22 mouse cellular contexts compared by ENCODE assay signal in the genomic region with DNA sequence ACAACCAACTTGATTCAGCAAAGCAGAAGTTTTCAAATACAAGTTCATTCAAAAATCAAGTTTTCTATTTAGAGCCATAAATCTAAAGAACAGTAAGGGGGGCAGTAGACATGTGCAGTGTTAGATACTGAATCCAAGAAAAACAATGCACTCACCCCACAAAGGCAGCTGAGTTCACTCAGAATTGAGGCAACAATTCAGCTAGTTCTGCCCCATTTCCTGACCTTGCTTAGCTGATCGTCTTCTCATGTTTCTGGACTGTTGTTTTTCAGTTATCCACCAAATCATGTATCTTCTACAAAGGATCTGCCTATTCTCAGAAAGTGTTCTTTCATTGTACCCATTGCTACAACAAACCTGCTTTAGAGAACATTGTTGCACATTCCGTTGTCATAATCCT. TPM values are rescaled to one million over a fixed set of nuclear protein-coding genes. Genes with fewer than 3 reads are reported as not detected.
A peak's percentile ranks its signal among the peaks of the same experiment; 100 is the strongest.
DNase-seq lines count a peak whose midpoint lies in the region; ATAC-seq and TF ChIP-seq lines count a peak whose summit lies in the region.
"Had no signal": no experiment of that assay in that cellular context is flagged by ENCODE, and none has a peak within 500 bp of the region (broad histone marks: within the 10 kb centered on the region; RNA-seq: fewer than 3 reads in every experiment).

No protein-coding gene starts in this region.

- H3K9me3 ChIP-seq in kidney, postnatal 0 days (replicated peaks; ENCODE audit: low read length): no peaks in the 10 kb centered on the region
- H3K9me3 ChIP-seq: embryonic facial prominence, embryonic 10.5 days; hindbrain, embryonic 12.5 days had no signal

- no peaks in the 10 kb centered on the region for H3K36me3 ChIP-seq in kidney, adult 2 months (ENCODE audit: control insufficient read depth, insufficient read depth, low read length)
- no peaks in the 10 kb centered on the region for H3K36me3 ChIP-seq in kidney, postnatal 0 days (ENCODE audit: insufficient read depth, low read length)
- H3K36me3 ChIP-seq: embryonic facial prominence, embryonic 10.5 days; forebrain, embryonic 10.5 days; hindbrain, embryonic 12.5 days had no signal

- TF ChIP-seq CTCF in kidney, adult 2 months (conservative IDR thresholded peaks at IDR 0.05; ENCODE audit: insufficient read depth, insufficient read length, low read depth, low read length): no peak
- TF ChIP-seq CTCF in kidney, postnatal 0 days (IDR thresholded peaks at IDR 0.05; ENCODE audit: low read depth): no peak

- DNase-seq in kidney, adult 2 months: peak; percentile 0
- no peak for DNase-seq in kidney, adult 11 months
- peak; percentile 62 for DNase-seq in kidney, postnatal 0 days (ENCODE audit: low spot score)
- DNase-seq in kidney, postnatal 36 days: no peak
- DNase-seq in NIH3T3 (ENCODE audit: low read depth): peak; percentile 53
- peak; percentile 5 for DNase-seq in kidney, postnatal 14 days
- DNase-seq: adrenal gland, adult 8-10 months; adrenal gland, postnatal 36 days; cerebellum, adult 2 months; cerebellum, postnatal 10 days; gastrocnemius, postnatal 36 days; heart, adult 18-20 months; heart, postnatal 4 days had no signal

- H3K27ac ChIP-seq in kidney, adult 2 months (ENCODE audit: insufficient read depth, low read depth, low read length): no peak overlapping the region
- no peak overlapping the region for H3K27ac ChIP-seq in kidney, postnatal 0 days
- H3K27ac ChIP-seq: embryonic facial prominence, embryonic 10.5 days; forebrain, embryonic 10.5 days; hindbrain, embryonic 12.5 days; hindbrain, postnatal 0 days had no signal

- no peak overlapping the region for H3K4me2 ChIP-seq in kidney, postnatal 0 days (ENCODE audit: low read length)
- H3K4me2 ChIP-seq: heart, embryonic 11.5 days; hindbrain, embryonic 12.5 days had no signal

- no peak for TF ChIP-seq POLR2A in kidney, adult 2 months (IDR thresholded peaks at IDR 0.05; ENCODE audit: low read depth, low read length)

- H3K27me3 ChIP-seq in kidney, adult 2 months (replicated peaks; ENCODE audit: control insufficient read depth, insufficient read depth, low read length): no peaks in the 10 kb centered on the region
- H3K27me3 ChIP-seq in kidney, postnatal 0 days (ENCODE audit: insufficient read depth, low read length): no peaks in the 10 kb centered on the region
- H3K27me3 ChIP-seq: CH12.LX; hindbrain, embryonic 12.5 days had no signal

- no peaks in the 10 kb centered on the region for H3K4me1 ChIP-seq in kidney, adult 2 months (ENCODE audit: control insufficient read depth, insufficient read depth, low read length)
- no peaks in the 10 kb centered on the region for H3K4me1 ChIP-seq in kidney, postnatal 0 days (replicated peaks; ENCODE audit: insufficient read depth, low read length)
- H3K4me1 ChIP-seq: embryonic facial prominence, embryonic 10.5 days; forebrain, embryonic 10.5 days; hindbrain, embryonic 12.5 days had no signal

- H3K9ac ChIP-seq in kidney, postnatal 0 days (ENCODE audit: low read depth, low read length): no peak overlapping the region
- H3K9ac ChIP-seq: hindbrain, embryonic 12.5 days had no signal

- no peak overlapping the region for H3K4me3 ChIP-seq in kidney, adult 2 months (ENCODE audit: insufficient read depth, low read depth, low read length)
- H3K4me3 ChIP-seq in kidney, postnatal 0 days (replicated peaks; ENCODE audit: low read depth, low read length): no peak overlapping the region
- H3K4me3 ChIP-seq: embryonic facial prominence, embryonic 10.5 days; erythroblast, embryonic 14.5 days; forebrain, embryonic 10.5 days; hindbrain, embryonic 12.5 days had no signal

- ATAC-seq in kidney, postnatal 0 days (replicated peaks; ENCODE audit: low FRiP score, low read depth): no peak
- ATAC-seq in erythroblast, adult 5-6 weeks (replicated peaks; ENCODE audit: low FRiP score, poor library complexity, severe bottlenecking): no peak
- ATAC-seq: forebrain, embryonic 14.5 days; hindbrain, postnatal 0 days had no signal

- WGBS in kidney, adult 2 months: 39% methylated on average over 2 of the region's 2 CpGs
- 55% methylated on average over 2 of the region's 2 CpGs for WGBS in kidney, postnatal 0 days

RNA-seq across cellular contexts. Expression of gene Col4a6, which starts 58.6 kb away (rescaled TPM):
- 1.2 and 1.9 TPM in 2 replicates for polyA plus RNA-seq in kidney, adult 2 months (2012; rRNA removed)
- polyA plus RNA-seq in kidney, postnatal 0 days (2015; fragmentation: Nextera tagmentation; extraction: Ambion mirVana): 2.0 and 2.3 TPM in 2 replicates
- not detected in 2 replicates for total RNA-seq in erythroblast, adult 5-6 weeks (2015; ENCODE audit: low replicate concordance)
- not detected in 2 replicates for total RNA-seq in erythroblast, adult 5-6 weeks (2017; ENCODE audit: low replicate concordance)
- polyA plus RNA-seq: erythroblast, embryonic 14.5 days had no signal

RNA-seq across cellular contexts. Expression of gene Col4a5, which starts 59.9 kb away (rescaled TPM):
- polyA plus RNA-seq in kidney, adult 2 months (2012; rRNA removed): 13.1 and 15.8 TPM in 2 replicates
- 25.1 and 25.8 TPM in 2 replicates for polyA plus RNA-seq in kidney, postnatal 0 days (2015; fragmentation: Nextera tagmentation; extraction: Ambion mirVana)
- total RNA-seq in erythroblast, adult 5-6 weeks (2015; ENCODE audit: low replicate concordance): not detected in 2 replicates
- total RNA-seq in erythroblast, adult 5-6 weeks (2017; ENCODE audit: low replicate concordance): 0.14 TPM in 1 of 2 replicates, not detected in the other
- total RNA-seq: CH12.LX had no signal
- polyA plus RNA-seq: erythroblast, embryonic 14.5 days had no signal

Comparison
In these comparisons a context has a peak if more than half of its experiments do, and no peak if none do; other contexts are left out.
1. DNase-seq: peak in kidney, adult 2 months (single experiment), kidney, postnatal 0 days (single experiment), NIH3T3 (single experiment) and kidney, postnatal 14 days (single experiment); none in kidney, adult 11 months (single experiment) and kidney, postnatal 36 days (0 of 2).